Mouse (Mus musculus) kidney, embryonic 14.5 days (tissue): Measurements from ENCODE around the gene Rsph3a. TPM values are rescaled to one million over a fixed set of nuclear protein-coding genes. Genes with fewer than 3 reads are reported as not detected.
"Not testable (repeated sequence)": the region's sequence is repeated elsewhere in the genome, so short reads cannot be mapped to it uniquely, and the experiment has no call there.

ENCODE experiments used
- ATAC-seq: fragments of 200-750 bp; cut with Nextera tagmentation; 2 replicates; pipeline ENCODE4 v1.8.0; 2017; ENCODE audit warnings: moderate number of reproducible peaks, mild to moderate bottlenecking, moderate TSS enrichment, moderate library complexity; ENCODE audit not compliant: low FRiP score, low TSS enrichment
- H3K27ac ChIP-seq: fragments of 300-500 bp; sonication (generic); 2 replicates; pipeline ENCODE4 v1.5.1; 2014; ENCODE audit warnings: low read depth, mild to moderate bottlenecking, low read length, moderate library complexity, mixed read lengths
- H3K27me3 ChIP-seq: fragments of 300-500 bp; sonication (generic); 2 replicates; pipeline ENCODE4 v1.6.1; 2014; ENCODE audit warnings: mild to moderate bottlenecking, low read length; ENCODE audit not compliant: control insufficient read depth, insufficient read depth
- H3K36me3 ChIP-seq: fragments of 300-500 bp; sonication (generic); 2 replicates; pipeline ENCODE4 v1.6.1; 2014; ENCODE audit warnings: low read length, mixed read lengths; ENCODE audit not compliant: control insufficient read depth, insufficient read depth
- H3K4me1 ChIP-seq: fragments of 300-500 bp; sonication (generic); 2 replicates; pipeline ENCODE4 v1.6.1; 2014; ENCODE audit warnings: low read length, mixed read lengths; ENCODE audit not compliant: control insufficient read depth, insufficient read depth
- H3K4me2 ChIP-seq: fragments of 300-500 bp; sonication (generic); replicated peaks from 2 replicates; pipeline ENCODE4 v1.6.1; 2014; ENCODE audit warnings: low read depth, mild to moderate bottlenecking, low read length
- H3K4me3 ChIP-seq: fragments of 300-500 bp; sonication (generic); 2 replicates; pipeline ENCODE4 v1.5.1; 2014; ENCODE audit warnings: mild to moderate bottlenecking, low read length
- H3K9ac ChIP-seq: fragments of 300-500 bp; sonication (generic); 2 replicates; pipeline ENCODE4 v1.6.1; 2014; ENCODE audit warnings: low read depth, mild to moderate bottlenecking, low read length, moderate library complexity
- H3K9me3 ChIP-seq: fragments of 300-500 bp; sonication (generic); 2 replicates; pipeline ENCODE4 v1.6.1; 2016; ENCODE audit warnings: low read length; ENCODE audit not compliant: control insufficient read depth
- WGBS: fragments of 180-500 bp; shearing (Covaris S2); extraction: QIAGEN DNeasy Blood & Tissue Kit; methylation state at CpG from one replicate; pipeline ENCODE4 v1.1.7; 2014; 5-methylcytosine and 5-hydroxymethylcytosine counted together
- polyA plus RNA-seq: library from polyadenylated mRNA; unstranded; fragments of >200 nt; fragmentation: Nextera tagmentation; extraction: Ambion mirVana; gene quantifications from 2 replicates; pipeline ENCODE4 v1.2.1, GENCODE M21; 2014

Gene Rsph3a
- polyA plus RNA-seq, 1 experiment from 2014 or later = 67.2 TPM

GRCm38 (mm10) chr17:8006771-8007170, 61.4 kb downstream of the Rsph3a start:
- H3K36me3 ChIP-seq, H3K9ac ChIP-seq, H3K27ac ChIP-seq, H3K4me1 ChIP-seq, H3K9me3 ChIP-seq, H3K27me3 ChIP-seq, H3K4me2 ChIP-seq, H3K4me3 ChIP-seq, ATAC-seq: not testable (repeated sequence)
- 94% methylated on average over 1 of the region's 6 CpGs for WGBS

- H3K36me3 ChIP-seq, H3K9ac ChIP-seq, H3K4me1 ChIP-seq, H3K4me2 ChIP-seq, H3K27ac ChIP-seq, ATAC-seq, H3K9me3 ChIP-seq, H3K4me3 ChIP-seq, H3K27me3 ChIP-seq: not testable (repeated sequence)
- WGBS = 87% methylated on average over 3 of the region's 7 CpGs
Observed at GRCm38 (mm10) chr17:8009565-8009964, 64.2 kb downstream of the Rsph3a start.

GRCm38 (mm10) chr17:8013974-8014373, 68.6 kb downstream of the Rsph3a start:
- not testable (repeated sequence) for H3K4me1 ChIP-seq, H3K4me2 ChIP-seq, H3K4me3 ChIP-seq, H3K9ac ChIP-seq, H3K36me3 ChIP-seq, ATAC-seq, H3K9me3 ChIP-seq, H3K27me3 ChIP-seq, H3K27ac ChIP-seq
- WGBS = 96% methylated on average over 2 of the region's 4 CpGs

GRCm38 (mm10) chr17:8022675-8023074, 77.3 kb downstream of the Rsph3a start:
- not testable (repeated sequence) for H3K27ac ChIP-seq, H3K4me1 ChIP-seq, H3K27me3 ChIP-seq, H3K4me2 ChIP-seq, H3K4me3 ChIP-seq, H3K36me3 ChIP-seq, H3K9me3 ChIP-seq, H3K9ac ChIP-seq
- ATAC-seq = peak; percentile 69; the same call in 1 of the 2 replicates
- no CpG with 5 or more reads among the region's 6 CpGs for WGBS

GRCm38 (mm10) chr17:8027475-8028168, 82.2 kb downstream of the Rsph3a start:
- WGBS = no CpG with 5 or more reads among the region's 12 CpGs
- H3K36me3 ChIP-seq, H3K27ac ChIP-seq, ATAC-seq, H3K9ac ChIP-seq, H3K4me2 ChIP-seq, H3K27me3 ChIP-seq, H3K4me3 ChIP-seq, H3K4me1 ChIP-seq, H3K9me3 ChIP-seq: not testable (repeated sequence)

Other genes starting within 250 kb of the Rsph3a start
- 0.11 and 0.24 TPM in 2 replicates for gene Fndc1, start 118.3 kb upstream of the Rsph3a start, polyA plus RNA-seq
- 0.66 and 0.93 TPM in 2 replicates for gene Tagap, start 19.6 kb upstream of the Rsph3a start, polyA plus RNA-seq
- gene Gm49673, start 202.2 kb downstream of the Rsph3a start, polyA plus RNA-seq = 0.27 and 0.58 TPM in 2 replicates
- gene Rnaset2a, start 202.5 kb downstream of the Rsph3a start, polyA plus RNA-seq = 35.3 and 37.9 TPM in 2 replicates
- 31.1 and 50.4 TPM in 2 replicates for gene Fgfr1op, start 219.9 kb downstream of the Rsph3a start, polyA plus RNA-seq